Mouse (Mus musculus): Measurements from ENCODE around the gene Tef. TPM values are rescaled to one million over a fixed set of nuclear protein-coding genes. Genes with fewer than 3 reads are reported as not detected.

Gene Tef
- total RNA-seq, 4 experiments from 2014 or later: 255 to 311 (median 291) TPM

DNA sequence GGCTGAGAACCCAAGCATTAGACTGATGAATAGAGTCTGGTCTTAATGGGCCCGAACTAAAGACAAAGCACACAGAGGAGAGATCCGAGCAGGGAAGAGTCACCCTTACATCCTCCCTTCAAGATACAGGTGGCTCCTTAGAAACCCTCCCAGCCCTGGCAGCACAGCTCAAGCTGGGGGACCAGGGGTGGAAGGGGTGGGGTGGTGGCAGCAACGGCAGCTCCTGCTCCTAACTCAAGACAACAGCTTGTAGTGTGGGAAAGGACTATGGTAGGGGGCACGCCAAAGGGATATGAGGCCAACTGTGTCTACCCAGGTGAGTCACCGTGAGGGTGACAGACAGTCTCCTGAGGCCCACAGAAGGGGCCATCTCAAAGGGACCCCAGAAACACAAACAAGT is 45.6 kb downstream of the Tef start:
- no peak for DNase-seq (ENCODE audit: low spot score in 2 of 2)

GRCm38 (mm10) chr15:81848301-81848700 is 46.1 kb downstream of the Tef start:
- no peak for DNase-seq (ENCODE audit: low spot score in 2 of 2)

- DNase-seq (ENCODE audit: low spot score in 2 of 2): no peak
Measured at GRCm38 (mm10) chr15:81849104-81849503, 46.9 kb downstream of the Tef start.

DNA sequence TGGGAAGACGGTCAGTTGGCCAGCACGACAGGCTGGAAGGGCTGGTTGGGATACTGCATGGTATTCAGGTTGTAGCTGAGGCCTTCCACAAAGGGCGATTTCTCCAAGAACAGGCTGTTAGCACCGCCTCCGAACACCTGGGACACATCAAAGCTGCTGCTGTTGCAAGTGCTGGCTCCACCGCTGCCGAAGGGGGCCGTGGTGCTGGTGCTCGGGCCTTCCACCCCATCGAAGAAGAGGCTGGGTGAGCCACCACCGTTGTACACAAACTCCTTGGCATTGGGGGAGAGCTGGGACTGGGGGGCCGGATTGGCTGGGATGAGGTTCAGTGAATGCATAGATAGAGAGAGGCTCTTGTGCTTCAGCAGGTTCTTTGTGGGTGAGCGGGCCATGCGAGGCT is 48.5 kb downstream of the Tef start:
- DNase-seq (ENCODE audit: low spot score in 2 of 2): no peak

DNA sequence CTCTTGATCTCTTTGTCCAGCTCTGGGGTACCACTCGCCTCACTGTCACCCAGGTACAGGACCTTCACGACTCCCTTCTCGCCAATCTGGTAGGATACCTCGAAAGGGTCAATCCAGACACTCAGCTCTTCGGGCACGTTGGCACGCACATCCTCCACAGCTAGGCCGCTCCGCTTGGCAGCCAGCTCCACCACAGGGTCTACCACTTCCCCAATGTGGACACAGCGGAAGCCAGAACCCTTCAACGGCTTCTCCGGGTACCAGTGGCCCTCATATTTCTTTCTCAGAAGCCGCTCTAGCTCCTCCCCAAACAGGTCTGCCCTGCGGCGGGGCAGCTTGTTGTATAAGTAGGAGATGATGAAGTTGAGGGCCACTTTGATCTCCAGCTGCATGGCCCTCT is 49.2 kb downstream of the Tef start:
- DNase-seq (ENCODE audit: low spot score in 2 of 2): no peak

DNA sequence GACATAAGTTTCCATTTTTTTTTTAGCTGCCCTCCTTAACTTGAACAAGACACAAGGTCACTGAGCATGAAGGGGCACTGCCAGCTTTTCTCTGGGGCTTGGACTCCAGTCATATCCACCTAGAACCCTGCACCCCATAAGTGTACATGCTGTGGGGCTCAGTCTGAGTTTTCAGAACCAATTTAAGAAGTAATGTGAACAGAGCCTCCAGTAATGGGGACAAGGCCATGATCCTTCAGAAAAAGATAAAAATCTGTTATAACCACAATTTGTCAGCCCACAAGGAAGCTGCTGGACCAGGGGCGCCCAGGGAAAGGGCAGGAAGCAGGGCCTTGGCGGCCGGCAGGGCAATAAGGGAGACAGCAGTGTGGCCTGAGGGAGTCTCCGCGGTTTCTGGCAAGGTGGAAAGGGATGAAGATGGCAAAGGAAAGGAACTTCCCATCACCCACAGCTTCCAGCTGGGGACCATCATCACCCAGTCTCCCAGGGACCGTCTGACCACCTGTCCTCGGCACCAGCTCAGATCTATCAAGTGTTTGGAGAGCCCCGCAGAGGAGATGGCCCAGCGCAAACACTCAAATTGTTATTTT is 50.3 kb downstream of the Tef start:
- no peak for DNase-seq (ENCODE audit: low spot score in 2 of 2)

DNA sequence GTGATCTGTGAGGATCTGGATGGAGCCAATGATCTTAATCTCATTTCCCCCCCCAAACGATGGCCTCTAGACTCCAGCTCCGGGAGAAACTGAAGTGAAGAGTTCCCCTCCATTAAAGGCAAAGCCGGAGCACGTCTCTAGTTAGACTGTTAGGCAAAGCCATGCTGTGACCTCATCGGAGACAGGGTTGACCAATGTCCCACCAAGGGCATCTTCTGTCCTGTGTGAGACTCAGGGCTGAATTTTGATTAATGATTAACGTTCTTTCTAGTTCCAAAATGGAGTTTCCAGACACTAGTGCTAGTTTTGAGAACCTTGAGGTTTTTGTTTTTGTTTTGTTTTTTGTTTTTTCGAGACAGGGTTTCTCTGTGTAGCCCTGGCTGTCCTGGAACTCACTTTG is 50.9 kb downstream of the Tef start:
- DNase-seq (ENCODE audit: low spot score in 2 of 2): no peak

DNA sequence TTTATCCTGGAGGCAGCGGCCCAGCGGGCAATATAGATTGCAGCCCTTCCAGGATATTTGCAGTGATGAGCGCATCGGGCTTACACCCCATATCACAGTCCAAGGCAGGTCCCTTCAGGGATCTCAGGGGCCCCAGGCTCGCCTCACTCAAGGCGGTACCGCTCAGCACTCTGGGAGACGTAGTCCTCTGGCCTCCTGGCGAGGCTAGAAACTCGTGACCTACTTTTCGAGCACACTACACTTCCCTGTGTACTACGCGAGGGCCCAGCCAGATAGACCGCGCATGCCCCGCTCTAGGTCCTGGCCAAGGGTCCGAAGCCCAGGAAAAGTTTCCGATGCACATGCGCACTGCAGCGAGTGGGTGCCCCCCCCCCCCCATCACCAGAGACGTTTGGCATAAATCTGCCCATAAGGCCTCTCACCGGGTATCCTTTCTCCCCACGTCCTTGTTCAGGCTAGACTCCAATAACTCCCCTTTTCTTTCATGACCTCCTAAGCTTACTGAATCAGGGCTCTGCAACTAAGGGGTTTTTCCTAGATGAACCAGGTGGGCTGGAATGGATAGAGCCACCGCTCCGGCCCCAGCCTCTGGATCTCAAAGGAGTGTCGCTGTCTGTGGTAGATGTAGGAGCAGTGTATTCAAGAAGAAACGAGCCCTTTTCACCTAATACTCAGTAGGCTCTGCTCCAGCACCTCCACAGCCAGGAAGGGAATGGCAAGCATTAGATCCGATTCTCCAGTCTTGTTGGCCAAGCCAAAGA is 54.0 kb downstream of the Tef start:
- peak in 1 of 2 experiments; percentile 90 for DNase-seq (ENCODE audit: low spot score in 2 of 2)

GRCm38 (mm10) chr15:81856938-81857723 is 54.9 kb downstream of the Tef start:
- DNase-seq (ENCODE audit: low spot score in 2 of 2): peak in 1 of 2 experiments; percentile 40

GRCm38 (mm10) chr15:81857724-81858116 is 55.5 kb downstream of the Tef start:
- DNase-seq (ENCODE audit: low spot score in 2 of 2): no peak

DNA sequence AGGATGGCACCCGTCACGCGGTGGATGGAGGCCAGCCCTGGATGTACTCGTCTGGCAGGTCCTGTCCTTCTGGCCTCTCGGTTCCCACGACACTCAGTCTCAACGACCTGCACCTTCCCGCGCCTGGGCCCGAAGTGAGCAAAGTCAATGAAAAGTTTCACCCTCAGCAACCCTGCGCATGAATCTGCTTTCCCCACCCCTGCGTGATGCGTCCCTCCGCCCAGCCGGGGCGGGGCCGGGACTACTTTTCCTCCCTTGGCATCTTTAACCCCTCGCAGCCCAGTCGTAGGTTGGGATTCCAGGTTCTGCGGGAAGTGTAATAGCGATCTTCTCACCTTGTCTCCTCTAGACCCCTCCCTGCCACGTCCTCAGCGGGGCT is 55.9 kb downstream of the Tef start:
- peak; percentile 82 to 98 for DNase-seq (ENCODE audit: low spot score in 2 of 2)

DNA sequence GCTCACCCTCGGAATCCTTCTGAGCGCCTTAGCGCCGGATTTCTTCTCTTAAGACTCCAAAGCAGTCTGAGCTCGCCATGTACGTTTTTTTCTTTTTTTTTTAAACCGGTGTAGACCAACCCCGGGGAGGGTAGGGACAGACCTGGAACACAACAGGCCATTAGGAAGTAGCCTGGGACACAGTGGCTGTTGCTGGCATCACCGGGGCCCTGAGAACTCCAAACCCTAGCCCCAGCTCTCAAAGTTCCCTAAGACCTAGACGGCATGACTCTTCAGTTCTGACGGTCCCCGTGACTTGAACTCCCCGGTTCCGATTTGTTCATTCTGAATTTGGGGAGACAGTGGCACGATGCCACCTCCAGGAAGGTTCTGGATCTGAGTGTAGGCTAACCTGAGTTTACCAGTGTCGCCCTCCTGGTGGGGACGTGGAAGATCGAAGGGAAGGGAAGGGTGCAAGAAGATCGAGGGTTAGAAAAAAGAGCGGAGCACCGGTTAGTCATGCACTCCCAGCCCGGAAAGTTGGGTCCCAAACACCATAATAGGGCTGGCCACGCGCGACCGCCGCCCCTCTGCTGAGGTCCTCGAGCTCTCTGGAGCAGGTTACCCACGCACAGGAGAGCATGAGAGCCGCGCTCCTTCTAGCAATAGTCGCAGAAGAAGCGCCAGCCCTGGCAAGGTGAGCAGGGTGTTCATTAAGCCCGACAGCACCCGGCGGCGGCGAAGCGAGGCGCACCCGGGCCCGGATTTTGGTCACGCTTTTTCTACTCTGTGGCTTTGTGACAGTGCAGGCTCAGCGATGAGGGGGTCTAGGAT is 56.5 kb downstream of the Tef start, which contains the start of gene Tob2:
Tob2 (minus strand) TSS at position 280 of the 813 bp plus-strand sequence.
- DNase-seq (ENCODE audit: low spot score in 2 of 2): peak in 1 of 2 experiments; percentile 75

GRCm38 (mm10) chr15:81859330-81860255 is 57.4 kb downstream of the Tef start:
- DNase-seq (ENCODE audit: low spot score in 2 of 2): peak; percentile 77 to 95

- no peak for DNase-seq (ENCODE audit: low spot score in 2 of 2)
Measured at GRCm38 (mm10) chr15:81860471-81861135, 58.4 kb downstream of the Tef start.

GRCm38 (mm10) chr15:81864238-81864637 is 62.0 kb downstream of the Tef start:
- DNase-seq (ENCODE audit: low spot score in 2 of 2): no peak

GRCm38 (mm10) chr15:81869985-81870384 is 67.8 kb downstream of the Tef start:
- DNase-seq (ENCODE audit: low spot score in 2 of 2): no peak

DNA sequence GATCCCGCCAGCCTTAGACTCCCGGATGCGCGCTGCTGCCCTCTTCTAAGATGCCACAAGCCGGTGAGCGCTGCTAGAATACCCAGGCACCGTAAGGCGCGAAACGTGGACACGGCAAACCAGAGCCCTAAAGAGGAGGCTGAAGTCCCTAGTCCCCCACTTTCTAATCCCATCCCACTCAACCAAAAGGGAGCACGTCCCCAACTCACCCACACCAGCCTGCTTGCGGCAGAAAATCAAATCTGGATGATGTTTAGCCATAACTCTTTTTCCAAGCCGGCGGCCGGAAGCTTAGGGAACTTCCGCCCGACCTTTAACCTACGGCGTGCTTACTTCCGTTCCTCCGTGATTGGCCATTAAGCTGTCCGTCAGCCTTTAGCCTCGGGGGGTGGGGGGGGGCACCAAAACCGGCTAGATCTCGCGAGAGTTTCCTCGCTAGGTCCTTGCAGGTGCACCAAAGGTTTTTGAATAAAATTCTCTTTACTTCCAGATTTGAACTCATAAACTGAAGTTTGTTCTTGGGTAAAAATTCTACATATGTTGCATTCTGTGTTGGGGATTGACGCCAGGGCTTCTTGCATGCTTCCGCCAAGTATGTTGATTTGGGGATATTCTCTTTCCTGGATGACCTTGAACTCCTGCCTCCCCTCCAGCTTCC is 69.5 kb downstream of the Tef start, which contains the start of gene Phf5a:
Phf5a (minus strand) TSS at position 308 of the 658 bp plus-strand sequence.
- peak; percentile 62 to 78 for DNase-seq (ENCODE audit: low spot score in 2 of 2)

DNA sequence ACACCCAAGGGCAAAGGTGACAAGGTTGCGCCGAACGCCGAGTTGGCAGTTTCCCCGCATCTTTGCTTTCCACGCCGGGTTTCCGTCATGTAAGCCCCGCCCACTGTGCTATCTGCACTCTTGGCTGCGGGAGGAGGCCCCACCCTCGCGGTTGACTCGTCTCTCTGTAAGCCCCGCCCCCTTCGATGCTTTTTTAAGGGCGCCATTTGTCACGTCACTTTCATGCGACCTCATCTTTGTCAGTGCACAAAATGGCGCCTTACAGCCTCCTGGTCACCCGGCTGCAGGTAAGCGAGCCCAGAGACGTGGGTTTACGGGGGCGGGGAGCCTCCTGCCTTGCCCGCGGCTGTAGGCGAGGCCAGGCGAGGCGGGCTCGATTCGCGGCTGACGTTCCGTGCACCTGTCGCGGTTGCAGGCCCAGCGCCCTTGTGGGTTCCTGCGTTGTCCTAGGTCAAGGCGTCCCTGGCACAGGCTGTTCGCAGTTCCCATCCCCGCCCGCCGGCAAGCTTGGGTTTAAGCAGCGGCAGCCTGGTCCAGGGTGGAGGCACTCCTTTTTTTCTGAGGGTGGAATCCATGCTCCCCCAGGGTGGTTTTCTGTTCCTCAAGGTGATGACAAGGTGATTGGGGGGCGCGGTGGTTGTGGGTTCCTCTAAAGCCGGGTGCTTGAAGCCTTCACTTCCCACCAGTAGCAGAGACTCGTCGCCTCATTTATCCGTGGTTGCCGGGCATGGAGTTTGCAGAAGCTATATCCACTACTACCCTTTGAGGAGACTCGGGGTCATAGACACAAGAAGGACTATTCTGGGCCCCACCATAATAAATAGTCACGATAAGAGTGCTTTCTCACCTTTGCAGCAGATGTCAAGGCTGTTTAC is 70.3 kb downstream of the Tef start, which contains the start of gene Aco2:
Aco2 (plus strand) TSS at position 48 of the 875 bp plus-strand sequence.
- peak; percentile 99 for DNase-seq (ENCODE audit: low spot score in 2 of 2)
